Mouse (Mus musculus) B cell, adult 2 months (primary cell): ENCODE results near the gene Gm525.
"Not testable (repeated sequence)": the region's sequence is repeated elsewhere in the genome, so short reads cannot be mapped to it uniquely, and the experiment has no call there.

Experiments used
- DNase-seq, 2 experiments: peaks; one replicate each; pipeline ENCODE4 v3.0.0; 2022

The Gm525 gene

GRCm38 (mm10) chr11:89073541-89073940 lies at the start of gene Gm525:
Gene Gm525 (plus strand): TSS chr11:89073841.
- DNase-seq = no peak

- peak; percentile 85 to 88 for DNase-seq
Observed at GRCm38 (mm10) chr11:89024181-89024881, 49.3 kb upstream of the Gm525 start.

GRCm38 (mm10) chr11:89025603-89026002 lies 48.0 kb upstream of the Gm525 start:
- DNase-seq = no peak

GRCm38 (mm10) chr11:89026117-89026516 lies 47.5 kb upstream of the Gm525 start:
- no peak for DNase-seq

GRCm38 (mm10) chr11:89027955-89028361 lies 45.7 kb upstream of the Gm525 start:
- peak; percentile 82 to 88 for DNase-seq

- peak; percentile 89 to 94 for DNase-seq
Observed at GRCm38 (mm10) chr11:89028871-89029405, 44.7 kb upstream of the Gm525 start.

- DNase-seq = no peak
Observed at GRCm38 (mm10) chr11:89030552-89030951, 43.1 kb upstream of the Gm525 start.

- DNase-seq = no peak
Observed at GRCm38 (mm10) chr11:89031189-89031588, 42.5 kb upstream of the Gm525 start.

GRCm38 (mm10) chr11:89034592-89034991 lies 39.0 kb upstream of the Gm525 start:
- DNase-seq = no peak

GRCm38 (mm10) chr11:89035552-89035951 lies 38.1 kb upstream of the Gm525 start:
- no peak for DNase-seq

GRCm38 (mm10) chr11:89038496-89038895 lies 35.1 kb upstream of the Gm525 start:
- no peak for DNase-seq

GRCm38 (mm10) chr11:89039325-89039724 lies 34.3 kb upstream of the Gm525 start:
- peak; percentile 88 to 90 for DNase-seq

- not testable (repeated sequence) for DNase-seq
Observed at GRCm38 (mm10) chr11:89041073-89041472, 32.6 kb upstream of the Gm525 start.

GRCm38 (mm10) chr11:89043046-89043445 lies 30.6 kb upstream of the Gm525 start:
- DNase-seq = no peak

GRCm38 (mm10) chr11:89045501-89045900 lies 28.1 kb upstream of the Gm525 start:
- not testable (repeated sequence) for DNase-seq

GRCm38 (mm10) chr11:89046021-89046420 lies 27.6 kb upstream of the Gm525 start:
- no peak for DNase-seq

- no peak for DNase-seq
Observed at GRCm38 (mm10) chr11:89051767-89052166, 21.9 kb upstream of the Gm525 start.

GRCm38 (mm10) chr11:89055931-89056690 lies 17.5 kb upstream of the Gm525 start:
- DNase-seq = no peak

- DNase-seq = peak; percentile 34 to 50
Observed at GRCm38 (mm10) chr11:89058515-89059270, 14.9 kb upstream of the Gm525 start.

GRCm38 (mm10) chr11:89059919-89060422 lies 13.7 kb upstream of the Gm525 start:
- DNase-seq = peak; percentile 53 to 61

- peak; percentile 98 for DNase-seq
Observed at GRCm38 (mm10) chr11:89060423-89061089, 13.1 kb upstream of the Gm525 start.

- peak; percentile 27 to 37 for DNase-seq
Observed at GRCm38 (mm10) chr11:89061362-89061761, 12.3 kb upstream of the Gm525 start.
